Mouse (Mus musculus) forebrain, postnatal 0 days (tissue): ENCODE data around the gene Scimp. TPM values are rescaled to one million over a fixed set of nuclear protein-coding genes. Genes with fewer than 3 reads are reported as not detected.
A peak's percentile ranks its signal among the peaks of the same experiment; 100 is the strongest.
"Not testable (repeated sequence)": the region's sequence is repeated elsewhere in the genome, so short reads cannot be mapped to it uniquely, and the experiment has no call there.

Experiments used
- ATAC-seq: fragments of 200-750 bp; cut with Nextera tagmentation; 2 replicates; pipeline ENCODE4 v1.8.0; 2017; ENCODE audit warnings: mild to moderate bottlenecking, moderate library complexity
- DNase-seq: peaks from one replicate; pipeline ENCODE4 v3.0.0-alpha.2; 2015
- H3K27ac ChIP-seq: fragments of 300-500 bp; sonication (generic); 2 replicates; pipeline ENCODE4 v1.5.1; 2014; ENCODE audit warnings: low read depth, mild to moderate bottlenecking, antibody characterized with exemption, low read length, moderate library complexity, mixed read lengths
- H3K27me3 ChIP-seq: fragments of 300-500 bp; sonication (generic); 2 replicates; pipeline ENCODE4 v1.6.1; 2014; ENCODE audit warnings: mild to moderate bottlenecking, low read length, mixed read lengths; ENCODE audit not compliant: insufficient read depth
- H3K36me3 ChIP-seq: fragments of 300-500 bp; sonication (generic); 2 replicates; pipeline ENCODE4 v1.6.1; 2014; ENCODE audit warnings: mild to moderate bottlenecking, moderate library complexity; ENCODE audit not compliant: insufficient read depth
- H3K4me1 ChIP-seq: fragments of 300-500 bp; sonication (generic); 2 replicates; pipeline ENCODE4 v1.6.1; 2014; ENCODE audit warnings: antibody characterized with exemption; ENCODE audit not compliant: insufficient read depth
- H3K4me2 ChIP-seq: fragments of 300-500 bp; sonication (generic); 2 replicates; pipeline ENCODE4 v1.6.1; 2014; ENCODE audit warnings: low read depth, mild to moderate bottlenecking, moderate library complexity
- H3K4me3 ChIP-seq: fragments of 300-500 bp; sonication (generic); 2 replicates; pipeline ENCODE4 v1.5.1; 2014; ENCODE audit warnings: low read depth, low read length, mixed read lengths
- H3K9ac ChIP-seq: fragments of 300-500 bp; sonication (generic); 2 replicates; pipeline ENCODE4 v1.6.1; 2014; ENCODE audit warnings: mild to moderate bottlenecking
- H3K9me3 ChIP-seq: fragments of 300-500 bp; sonication (generic); 2 replicates; pipeline ENCODE4 v1.6.1; 2016; ENCODE audit warnings: low read length
- CTCF ChIP-seq: sonication (generic); IDR thresholded peaks from 2 replicates; pipeline ENCODE4 v1.5.1; 2016; ENCODE audit warnings: antibody characterized with exemption, control low read depth, low read depth
- WGBS: fragments of 180-500 bp; shearing (Covaris S2); extraction: QIAGEN DNeasy Blood & Tissue Kit; methylation state at CpG from one replicate; pipeline ENCODE4 v1.1.7; 2014; 5-methylcytosine and 5-hydroxymethylcytosine counted together
- polyA plus RNA-seq: library from polyadenylated mRNA; unstranded; fragments of >200 nt; fragmentation: Nextera tagmentation; extraction: Ambion mirVana; gene quantifications from 2 replicates; pipeline ENCODE4 v1.2.1, GENCODE M21; 2015
- total RNA-seq: library from RNA; depleted of rRNA; stranded (reverse); fragments of >200 nt; gene quantifications from 2 replicates; pipeline ENCODE4 v1.2.3, GENCODE M21; 2014

The Scimp gene
- total and polyA plus RNA-seq, 2 experiments from 2014 or later, result not detected

GRCm38 (mm10) chr11:70770804-70771203, 41.6 kb downstream of the Scimp start:
- Histone ChIP-seq H3K9me3 (no peaks in the 10 kb centered on the region), H3K36me3 (peaks cover 27% of the 10 kb centered on the region), H3K27me3 (no peaks in the 10 kb centered on the region), H3K9ac (no peak overlapping the region), H3K27ac (no peak overlapping the region), H3K4me3 (no peak overlapping the region), H3K4me2 (no peak overlapping the region), H3K4me1 (no peaks in the 10 kb centered on the region)
- 93% methylated on average over 3 of the region's 3 CpGs for WGBS
- ATAC-seq (no peak), DNase-seq (no peak)
- no peak for TF ChIP-seq CTCF

- H3K4me1 ChIP-seq, result peaks cover 8% of the 10 kb centered on the region; the same call in 1 of the 2 replicates
- no peaks in the 10 kb centered on the region for H3K27me3 ChIP-seq
- no peak overlapping the region for H3K9ac ChIP-seq
- H3K27ac ChIP-seq, result no peak overlapping the region
- TF ChIP-seq CTCF, result no peak
- ATAC-seq (no peak), DNase-seq (no peak)
- whole genome bisulfite sequencing, result 75% methylated on average over 16 of the region's 16 CpGs
- no peaks in the 10 kb centered on the region for H3K9me3 ChIP-seq
- H3K4me2 ChIP-seq, result no peak overlapping the region
- no peak overlapping the region for H3K4me3 ChIP-seq
- H3K36me3 ChIP-seq, result peaks cover 4% of the 10 kb centered on the region; the same call in 1 of the 2 replicates
Measured at GRCm38 (mm10) chr11:70765776-70766445, 46.5 kb downstream of the Scimp start.

- Histone ChIP-seq H3K4me3 (peak within 1 kb of the TSS; percentile 75), H3K9ac (peak within 1 kb of the TSS; percentile 87), H3K27me3 (no peaks in the 10 kb centered on the region), H3K36me3 (peaks cover 4% of the 10 kb centered on the region; the same call in 1 of the 2 replicates), H3K27ac (peak within 1 kb of the TSS; percentile 83), H3K9me3 (no peaks in the 10 kb centered on the region), H3K4me1 (peaks cover 8% of the 10 kb centered on the region; the same call in 1 of the 2 replicates), H3K4me2 (peak within 1 kb of the TSS; percentile 67)
- peak; percentile 84 for DNase-seq
- peak; percentile 92 for ATAC-seq
- TF ChIP-seq CTCF, result no peak
- whole genome bisulfite sequencing, result under 1% methylated on average over 74 of the region's 78 CpGs
Measured at GRCm38 (mm10) chr11:70763936-70764808, 48.2 kb downstream of the Scimp start, which contains the start of gene Zfp3. Zfp3 (plus strand) TSS chr11:70764209.

GRCm38 (mm10) chr11:70763582-70763935, 48.8 kb downstream of the Scimp start:
- Histone ChIP-seq H3K27ac (peak overlapping the region; percentile 83), H3K4me3 (peak overlapping the region; percentile 75), H3K27me3 (no peaks in the 10 kb centered on the region), H3K9ac (peak overlapping the region; percentile 87), H3K9me3 (no peaks in the 10 kb centered on the region), H3K36me3 (peaks cover 4% of the 10 kb centered on the region; the same call in 1 of the 2 replicates), H3K4me1 (peaks cover 8% of the 10 kb centered on the region; the same call in 1 of the 2 replicates), H3K4me2 (peak overlapping the region; percentile 67)
- TF ChIP-seq CTCF, result no peak
- ATAC-seq (peak; percentile 14; the same call in 1 of the 2 replicates), DNase-seq (no peak)
- WGBS, result 14% methylated on average over 3 of the region's 3 CpGs

GRCm38 (mm10) chr11:70762641-70763040, 49.7 kb downstream of the Scimp start:
- DNase-seq (no peak), ATAC-seq (no peak)
- Histone ChIP-seq H3K4me1 (peaks cover 8% of the 10 kb centered on the region; the same call in 1 of the 2 replicates), H3K9ac (no peak overlapping the region), H3K4me2 (no peak overlapping the region), H3K4me3 (no peak overlapping the region), H3K36me3 (no peaks in the 10 kb centered on the region), H3K9me3 (no peaks in the 10 kb centered on the region), H3K27ac (no peak overlapping the region), H3K27me3 (no peaks in the 10 kb centered on the region)
- 85% methylated on average over 9 of the region's 9 CpGs for WGBS
- TF ChIP-seq CTCF, result no peak

- ATAC-seq, H3K27me3 ChIP-seq: not testable (repeated sequence)
- 55% methylated on average over 3 of the region's 3 CpGs for WGBS
Measured at GRCm38 (mm10) chr11:70760446-70760845, 51.9 kb downstream of the Scimp start.

GRCm38 (mm10) chr11:70755645-70756044, 56.7 kb downstream of the Scimp start:
- no peaks in the 10 kb centered on the region for H3K36me3 ChIP-seq
- H3K4me3 ChIP-seq, result no peak overlapping the region
- WGBS, result 9% methylated on average over 7 of the region's 7 CpGs
- H3K27me3 ChIP-seq, result no peaks in the 10 kb centered on the region
- TF ChIP-seq CTCF, result peak; percentile 96
- no peak overlapping the region for H3K4me2 ChIP-seq
- no peaks in the 10 kb centered on the region for H3K4me1 ChIP-seq
- ATAC-seq (peak; percentile 85), DNase-seq (peak; percentile 88)
- no peaks in the 10 kb centered on the region for H3K9me3 ChIP-seq
- no peak overlapping the region for H3K9ac ChIP-seq
- no peak overlapping the region for H3K27ac ChIP-seq

More at GRCm38 (mm10) chr11:70760446-70760845, 51.9 kb downstream of the Scimp start:
- not testable (repeated sequence) for H3K36me3 ChIP-seq, H3K4me2 ChIP-seq, H3K9me3 ChIP-seq, H3K4me1 ChIP-seq, DNase-seq, H3K27ac ChIP-seq, H3K9ac ChIP-seq, H3K4me3 ChIP-seq
